Mouse (Mus musculus) cerebellum, adult 2 months (tissue): ENCODE measurements around the gene Clcn7. TPM values are rescaled to one million over a fixed set of nuclear protein-coding genes. Genes with fewer than 3 reads are reported as not detected.

Experiments
- DNase-seq, 2 experiments: peaks; one replicate each; pipeline ENCODE4 v3.0.0; 2021
- H3K27ac ChIP-seq: fragments of 200-500 bp; 2 replicates; pipeline ENCODE4 v1.5.1; 2012; ENCODE audit warnings: low read length, control low read depth, inconsistent platforms; ENCODE audit not compliant: insufficient read depth
- H3K27me3 ChIP-seq: fragments of 200-500 bp; 2 replicates; pipeline ENCODE4 v1.6.1; 2012; ENCODE audit warnings: inconsistent platforms, mild to moderate bottlenecking, low read length, moderate library complexity; ENCODE audit not compliant: control insufficient read depth, insufficient read depth
- H3K4me1 ChIP-seq: fragments of 200-500 bp; 2 replicates; pipeline ENCODE4 v1.6.1; 2011; ENCODE audit warnings: low read length; ENCODE audit not compliant: control insufficient read depth, insufficient read depth
- H3K4me3 ChIP-seq: fragments of 200-500 bp; replicated peaks from 2 replicates; pipeline ENCODE3; 2011; ENCODE audit warnings: mild to moderate bottlenecking, low read depth, low read length, control low read depth; ENCODE audit not compliant: insufficient read depth
- CTCF ChIP-seq: fragments of 200-500 bp; IDR thresholded peaks from 2 replicates; pipeline ENCODE4 v1.5.1; 2011; ENCODE audit warnings: low read depth, mild to moderate bottlenecking, control low read depth, low read length, moderate library complexity, borderline replicate concordance; ENCODE audit not compliant: insufficient read depth
- POLR2A ChIP-seq: fragments of 200-500 bp; IDR thresholded peaks from 2 replicates; pipeline ENCODE4 v1.6.1; 2011; ENCODE audit warnings: low read length, control low read depth, borderline replicate concordance; ENCODE audit not compliant: insufficient read depth
- WGBS: fragments of 180-500 bp; shearing (Covaris S2); methylation state at CpG from one replicate; pipeline ENCODE4 v1.1.7; 2018; 5-methylcytosine and 5-hydroxymethylcytosine counted together
- polyA plus RNA-seq: library from polyadenylated mRNA; depleted of rRNA; stranded (reverse); fragments of >200 nt; gene quantifications from 2 replicates; pipeline ENCODE4 v1.2.3, GENCODE M21; 2012

Clcn7 gene
- polyA plus RNA-seq, 1 experiment, result 50.3 TPM

- Histone ChIP-seq H3K4me3 (no peak overlapping the region), H3K4me1 (peaks cover 13% of the 10 kb centered on the region), H3K27me3 (no peaks in the 10 kb centered on the region), H3K27ac (no peak overlapping the region)
- no peak for TF ChIP-seq POLR2A
- no peak for TF ChIP-seq CTCF
- WGBS, result 75% methylated on average over 6 of the region's 6 CpGs
- no peak for DNase-seq
Observed at GRCm38 (mm10) chr17:25135622-25136021, 2.4 kb downstream of the Clcn7 start.

- no peak for DNase-seq
- H3K27ac ChIP-seq, result no peak overlapping the region
- no peak overlapping the region for H3K4me3 ChIP-seq
- H3K27me3 ChIP-seq, result no peaks in the 10 kb centered on the region
- peaks cover 14% of the 10 kb centered on the region for H3K4me1 ChIP-seq
- WGBS, result 100% methylated on average over 1 of the region's 1 CpGs
- TF ChIP-seq CTCF (no peak), POLR2A (no peak)
Observed at GRCm38 (mm10) chr17:25138803-25139202, 5.6 kb downstream of the Clcn7 start.

GRCm38 (mm10) chr17:25139960-25140359, 6.8 kb downstream of the Clcn7 start:
- TF ChIP-seq CTCF (0 out of 2 replicates have a peak, but pooled peaks have one; percentile 18), POLR2A (no peak)
- Histone ChIP-seq H3K27ac (no peak overlapping the region), H3K4me1 (peaks cover 6% of the 10 kb centered on the region; the same call in 1 of the 2 replicates), H3K4me3 (no peak overlapping the region), H3K27me3 (no peaks in the 10 kb centered on the region)
- no peak for DNase-seq
- WGBS, result 69% methylated on average over 4 of the region's 4 CpGs

- 93% methylated on average over 1 of the region's 1 CpGs for WGBS
- Histone ChIP-seq H3K4me1 (no peaks in the 10 kb centered on the region), H3K27me3 (no peaks in the 10 kb centered on the region), H3K4me3 (no peak within 1 kb of the TSS), H3K27ac (no peak within 1 kb of the TSS)
- DNase-seq, result no peak
- TF ChIP-seq POLR2A (no peak), CTCF (no peak)
Observed at GRCm38 (mm10) chr17:25162161-25162560, 29.0 kb downstream of the Clcn7 start, which contains the start of gene Ccdc154. Gene Ccdc154, plus strand, starts transcription at chr17:25162461.

- H3K4me1 ChIP-seq, result peaks cover 7% of the 10 kb centered on the region
Observed at GRCm38 (mm10) chr17:25163387-25163786, 30.2 kb downstream of the Clcn7 start.

GRCm38 (mm10) chr17:25164770-25165169, 31.6 kb downstream of the Clcn7 start:
- Histone ChIP-seq H3K27me3 (no peaks in the 10 kb centered on the region), H3K4me3 (no peak overlapping the region), H3K27ac (no peak overlapping the region), H3K4me1 (peaks cover 9% of the 10 kb centered on the region)
- no peak for DNase-seq
- TF ChIP-seq CTCF (no peak), POLR2A (no peak)
- whole genome bisulfite sequencing, result 85% methylated on average over 3 of the region's 3 CpGs

More at GRCm38 (mm10) chr17:25163387-25163786, 30.2 kb downstream of the Clcn7 start:
- Histone ChIP-seq H3K27me3 (no peaks in the 10 kb centered on the region), H3K4me3 (no peak overlapping the region), H3K27ac (no peak overlapping the region)
- DNase-seq, result no peak
- 69% methylated on average over 7 of the region's 7 CpGs for WGBS
- TF ChIP-seq POLR2A (no peak), CTCF (no peak)

DNA sequence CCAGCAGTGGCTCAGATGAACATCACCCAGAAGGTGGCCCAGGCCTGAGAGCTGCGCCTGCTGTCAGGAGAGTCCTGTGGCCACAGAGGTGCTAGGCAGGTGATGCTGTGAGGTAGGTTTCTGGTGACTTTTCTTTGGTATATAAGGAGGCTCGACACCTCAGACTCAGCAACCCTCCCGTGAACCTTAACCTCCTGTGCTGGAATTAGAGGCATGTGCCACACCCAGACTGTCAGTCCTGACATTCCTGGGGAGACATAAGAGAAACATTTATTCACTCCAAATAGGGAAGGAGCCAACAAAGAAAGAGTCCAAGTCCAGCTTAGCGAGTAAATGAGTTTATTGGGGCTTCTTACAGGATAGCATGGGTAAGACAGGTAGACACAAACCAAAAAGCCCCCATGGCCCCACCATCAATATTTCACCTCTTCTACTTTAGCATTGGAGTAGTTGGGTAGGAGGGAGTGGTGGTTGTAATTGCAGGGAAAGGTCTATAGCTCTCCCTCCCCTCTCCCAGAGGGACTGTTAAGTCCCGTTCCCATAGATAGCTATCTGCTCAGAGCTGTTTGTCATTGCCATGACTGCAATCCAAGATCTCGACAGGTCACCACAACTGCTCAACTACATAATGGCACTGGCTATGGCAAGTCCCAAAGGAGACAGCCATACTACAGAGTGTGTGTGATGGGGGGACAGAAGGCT, 32.9 kb downstream of the Clcn7 start:
- H3K4me3 ChIP-seq, result no peak overlapping the region
- no peak for DNase-seq
- TF ChIP-seq POLR2A (no peak), CTCF (no peak)
- H3K27ac ChIP-seq, result no peak overlapping the region
- peaks cover 9% of the 10 kb centered on the region for H3K4me1 ChIP-seq
- 68% methylated on average over 6 of the region's 6 CpGs for whole genome bisulfite sequencing
- no peaks in the 10 kb centered on the region for H3K27me3 ChIP-seq

GRCm38 (mm10) chr17:25169706-25170105, 36.5 kb downstream of the Clcn7 start:
- no peak for TF ChIP-seq POLR2A
- no peak for TF ChIP-seq CTCF
- no peaks in the 10 kb centered on the region for H3K27me3 ChIP-seq
- WGBS, result 90% methylated on average over 2 of the region's 2 CpGs
- H3K4me1 ChIP-seq, result peaks cover 9% of the 10 kb centered on the region
- DNase-seq, result no peak
- H3K4me3 ChIP-seq, result no peak overlapping the region
- no peak overlapping the region for H3K27ac ChIP-seq
